Mouse (Mus musculus) cerebellum, adult 2 months (tissue): ENCODE data around the gene Osbpl10.

Experiments
- CTCF ChIP-seq: fragments of 200-500 bp; IDR thresholded peaks from 2 replicates; pipeline ENCODE4 v1.5.1; 2011; ENCODE audit warnings: low read depth, mild to moderate bottlenecking, control low read depth, low read length, moderate library complexity, borderline replicate concordance; ENCODE audit not compliant: insufficient read depth
- POLR2A ChIP-seq: fragments of 200-500 bp; IDR thresholded peaks from 2 replicates; pipeline ENCODE4 v1.6.1; 2011; ENCODE audit warnings: low read length, control low read depth, borderline replicate concordance; ENCODE audit not compliant: insufficient read depth

DNA sequence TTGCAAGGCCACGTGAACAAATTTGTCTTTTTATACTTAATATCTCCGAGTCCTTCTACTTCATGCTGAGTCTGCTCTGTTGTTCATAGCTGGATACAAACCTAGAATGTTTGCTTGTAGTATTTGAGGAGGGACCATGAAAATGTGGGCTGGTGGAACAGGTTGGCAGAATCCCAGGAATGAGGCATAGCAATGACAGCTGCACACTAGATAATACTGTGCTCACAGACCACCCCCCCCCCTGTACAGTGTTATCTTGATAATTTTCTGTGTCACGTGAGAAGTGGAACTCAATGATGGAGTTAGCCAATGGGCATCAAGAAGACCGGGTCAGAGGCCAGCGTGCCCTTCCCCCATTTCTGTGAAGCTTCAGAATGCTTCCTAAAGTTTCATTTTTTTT, 227.8 kb downstream of the Osbpl10 start:
- TF ChIP-seq CTCF: no peak
- TF ChIP-seq POLR2A: no peak
